Mouse (Mus musculus) neural tube, embryonic 15.5 days (tissue): ENCODE data around the gene Erich3. TPM values are rescaled to one million over a fixed set of nuclear protein-coding genes. Genes with fewer than 3 reads are reported as not detected.

Experiments
- ATAC-seq: fragments of 200-750 bp; cut with Nextera tagmentation; 2 replicates; pipeline ENCODE4 v1.8.0; 2017; ENCODE audit warnings: mild to moderate bottlenecking, moderate TSS enrichment, moderate library complexity; ENCODE audit not compliant: low FRiP score
- H3K27ac ChIP-seq: fragments of 300-500 bp; sonication (generic); replicated peaks from 2 replicates; pipeline ENCODE4 v1.5.1; 2015; ENCODE audit warnings: mild to moderate bottlenecking, inconsistent platforms
- H3K27me3 ChIP-seq: fragments of 300-500 bp; sonication (generic); replicated peaks from 2 replicates; pipeline ENCODE4 v1.6.1; 2015; ENCODE audit warnings: inconsistent platforms
- H3K36me3 ChIP-seq: fragments of 300-500 bp; sonication (generic); 2 replicates; pipeline ENCODE4 v1.6.1; 2015; ENCODE audit warnings: inconsistent platforms
- H3K4me1 ChIP-seq: fragments of 300-500 bp; sonication (generic); 2 replicates; pipeline ENCODE4 v1.6.1; 2015; ENCODE audit warnings: inconsistent platforms
- H3K4me2 ChIP-seq: fragments of 300-500 bp; sonication (generic); 2 replicates; pipeline ENCODE4 v1.6.1; 2015; ENCODE audit warnings: inconsistent platforms, mild to moderate bottlenecking, moderate library complexity
- H3K4me3 ChIP-seq: fragments of 300-500 bp; sonication (generic); replicated peaks from 2 replicates; pipeline ENCODE4 v1.5.1; 2015; ENCODE audit warnings: mild to moderate bottlenecking, inconsistent platforms
- H3K9ac ChIP-seq: fragments of 300-500 bp; sonication (generic); replicated peaks from 2 replicates; pipeline ENCODE4 v1.6.1; 2015; ENCODE audit warnings: mild to moderate bottlenecking, inconsistent platforms
- H3K9me3 ChIP-seq: fragments of 300-500 bp; sonication (generic); replicated peaks from 2 replicates; pipeline ENCODE4 v1.6.1; 2016; ENCODE audit warnings: inconsistent platforms
- WGBS: fragments of 180-500 bp; shearing (Covaris S2); methylation state at CpG from one replicate; pipeline ENCODE4 v1.1.7; 2015; ENCODE audit warnings: mixed read lengths; 5-methylcytosine and 5-hydroxymethylcytosine counted together
- polyA plus RNA-seq: library from polyadenylated mRNA; unstranded; fragments of >200 nt; fragmentation: Nextera tagmentation; extraction: Ambion mirVana; gene quantifications from 2 replicates; pipeline ENCODE4 v1.2.1, GENCODE M21; 2015

Erich3 gene
- polyA plus RNA-seq, 1 experiment from 2014 or later, result 1.9 TPM

DNA sequence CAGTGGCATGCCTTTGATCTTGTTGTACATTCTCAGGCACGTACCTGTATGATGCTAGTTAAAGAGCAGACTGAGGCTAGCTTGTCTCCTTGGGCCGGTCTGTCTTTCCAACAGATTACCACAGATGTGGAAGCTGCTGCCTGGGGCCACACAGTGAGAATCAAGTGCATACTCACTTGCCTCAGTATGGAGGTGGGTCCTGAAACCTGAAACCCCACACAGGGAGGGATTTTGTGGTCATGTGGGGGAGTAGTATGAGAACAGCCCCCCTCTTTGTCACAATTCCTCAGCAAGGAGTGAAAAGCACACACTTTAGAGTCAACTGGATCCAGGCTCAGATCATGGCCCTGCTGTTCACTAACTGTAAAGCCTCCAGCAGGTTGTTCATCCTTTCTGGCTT is 151.9 kb downstream of the Erich3 start:
- WGBS, result 52% methylated on average over 2 of the region's 2 CpGs
- H3K27ac ChIP-seq, result no peak overlapping the region
- H3K4me3 ChIP-seq, result no peak overlapping the region

DNA sequence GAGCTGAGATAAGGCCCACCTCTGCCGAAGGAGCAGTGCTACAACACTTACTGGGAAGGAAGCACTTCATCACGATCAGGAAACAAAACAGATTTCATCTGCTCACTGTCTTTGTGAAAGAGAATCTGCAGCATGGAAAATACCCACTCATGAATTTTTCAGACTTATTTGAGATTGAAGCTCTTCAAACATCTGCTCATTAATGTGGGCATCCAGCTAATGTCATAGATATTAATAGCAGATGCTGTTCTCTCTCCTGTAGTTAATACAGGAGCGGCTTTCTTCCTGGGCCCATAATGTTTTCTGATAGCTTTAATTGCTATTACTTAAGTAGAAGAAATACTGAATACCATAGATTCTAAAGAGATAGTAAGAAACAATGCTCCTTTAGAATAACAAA is 152.6 kb downstream of the Erich3 start:
- no peaks in the 10 kb centered on the region; the same call in 1 of the 2 replicates for H3K27me3 ChIP-seq
- ATAC-seq, result no peak
- no peak overlapping the region for H3K9ac ChIP-seq
- 68% methylated on average over 3 of the region's 3 CpGs for WGBS
- H3K36me3 ChIP-seq, result no peaks in the 10 kb centered on the region
- no peak overlapping the region for H3K4me3 ChIP-seq
- H3K27ac ChIP-seq, result no peak overlapping the region
- H3K4me1 ChIP-seq, result peaks cover 19% of the 10 kb centered on the region
- H3K9me3 ChIP-seq, result no peaks in the 10 kb centered on the region
- no peak overlapping the region for H3K4me2 ChIP-seq

More for the DNA sequence above, 151.9 kb downstream of the Erich3 start:
- Histone ChIP-seq H3K4me2 (no peak overlapping the region), H3K36me3 (no peaks in the 10 kb centered on the region), H3K9ac (no peak overlapping the region), H3K27me3 (no peaks in the 10 kb centered on the region; the same call in 1 of the 2 replicates), H3K9me3 (no peaks in the 10 kb centered on the region), H3K4me1 (peaks cover 25% of the 10 kb centered on the region)
- no peak for ATAC-seq

DNA sequence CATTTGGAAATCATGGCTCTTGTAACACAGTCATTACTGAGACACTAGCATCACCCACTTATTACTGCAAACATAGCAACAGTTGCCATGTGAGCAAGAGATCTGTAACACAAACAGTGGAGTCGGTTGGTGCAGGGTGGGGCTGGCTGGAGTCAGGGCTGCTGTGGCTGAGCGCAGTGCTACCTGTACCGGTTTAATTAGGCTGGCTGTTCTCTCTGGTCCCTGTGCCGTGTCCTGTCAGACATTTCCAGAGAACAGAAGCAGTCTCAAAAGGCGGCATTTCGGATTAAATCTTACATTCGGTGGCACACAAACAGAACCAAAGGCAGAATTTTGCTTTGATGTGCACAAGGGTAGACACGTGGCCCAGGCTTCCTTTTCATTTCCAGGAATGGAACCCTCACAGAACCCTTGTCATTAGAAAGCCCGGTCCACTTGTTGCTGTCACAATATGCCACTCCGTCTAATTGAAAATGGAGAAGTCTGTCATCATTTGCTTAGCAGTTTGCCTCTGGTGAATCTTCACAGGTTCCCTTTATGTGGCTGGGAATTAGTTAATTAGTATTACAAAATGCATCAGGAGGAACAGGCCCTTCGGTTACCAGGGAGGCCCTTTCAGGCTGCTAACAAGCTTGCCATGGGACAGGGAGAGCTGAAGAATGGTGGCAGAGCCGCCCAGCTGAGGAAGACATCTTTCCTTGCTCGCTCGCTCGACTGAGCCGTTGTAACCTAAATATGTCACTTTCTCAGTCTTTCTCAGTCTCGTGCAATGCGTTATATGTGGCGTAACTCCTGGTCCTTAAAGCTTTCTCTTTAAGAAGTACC is 153.4 kb downstream of the Erich3 start:
- peak overlapping the region; percentile 38; the same call in 1 of the 2 replicates for H3K27ac ChIP-seq
- no peaks in the 10 kb centered on the region for H3K9me3 ChIP-seq
- no peaks in the 10 kb centered on the region; the same call in 1 of the 2 replicates for H3K27me3 ChIP-seq
- H3K9ac ChIP-seq, result peak overlapping the region; percentile 24; the same call in 1 of the 2 replicates
- H3K4me2 ChIP-seq, result peak overlapping the region; percentile 47
- peak; percentile 86 for ATAC-seq
- peaks cover 15% of the 10 kb centered on the region for H3K4me1 ChIP-seq
- peak overlapping the region; percentile 22 for H3K4me3 ChIP-seq
- H3K36me3 ChIP-seq, result no peaks in the 10 kb centered on the region
- WGBS, result 38% methylated on average over 19 of the region's 19 CpGs

Other genes with a start within 250 kb of the Erich3 start
- gene Cryz, start 67.1 kb upstream of the Erich3 start, polyA plus RNA-seq, result 7.7 and 10.2 TPM in 2 replicates
- 12.7 and 13.9 TPM in 2 replicates for gene Tyw3, start 66.8 kb upstream of the Erich3 start, polyA plus RNA-seq